Mouse (Mus musculus): ENCODE data around the gene Alg2. TPM values are rescaled to one million over a fixed set of nuclear protein-coding genes. Genes with fewer than 3 reads are reported as not detected.

Alg2 gene
- polyA plus RNA-seq, 1 experiment from 2014 or later: 332 TPM

DNA sequence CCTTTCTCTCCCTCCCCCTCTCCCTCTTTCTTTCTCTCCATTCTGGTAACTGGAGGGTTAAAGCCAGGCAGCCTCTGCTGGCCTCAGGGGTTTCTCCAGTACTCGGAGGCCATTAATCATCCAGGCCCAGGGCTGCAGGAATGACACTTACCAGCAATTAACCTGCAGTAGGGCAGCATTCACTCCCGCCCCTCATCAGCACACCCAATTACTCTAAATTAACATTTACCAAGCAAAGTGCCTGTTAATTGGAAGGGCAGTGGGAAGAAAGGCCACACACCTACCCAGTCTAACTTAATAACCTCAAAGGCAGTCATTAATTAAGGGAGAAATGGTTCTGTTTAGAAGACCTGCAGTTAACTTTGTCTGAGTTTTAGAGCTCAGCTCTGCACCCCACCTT, 49.8 kb downstream of the Alg2 start:
- no peaks in the 10 kb centered on the region for H3K27me3 ChIP-seq
- no peak overlapping the region for H3K4me2 ChIP-seq
- 16% methylated on average over 2 of the region's 2 CpGs for WGBS
- no peak overlapping the region for H3K4me3 ChIP-seq
- H3K9ac ChIP-seq: no peak overlapping the region
- no peak overlapping the region for H3K27ac ChIP-seq (replicated peaks)
- H3K4me1 ChIP-seq (replicated peaks): peaks cover 18% of the 10 kb centered on the region; the same call in 1 of the 2 replicates
- no peaks in the 10 kb centered on the region for H3K36me3 ChIP-seq
- no peaks in the 10 kb centered on the region for H3K9me3 ChIP-seq
- ATAC-seq (ENCODE audit: low FRiP score, low read depth): peak; percentile 58

GRCm38 (mm10) chr4:47422946-47423345, 51.2 kb downstream of the Alg2 start:
- H3K36me3 ChIP-seq: no peaks in the 10 kb centered on the region
- no peak overlapping the region for H3K4me3 ChIP-seq
- H3K9ac ChIP-seq: no peak overlapping the region
- no peak overlapping the region for H3K27ac ChIP-seq (replicated peaks)
- no peaks in the 10 kb centered on the region for H3K9me3 ChIP-seq
- ATAC-seq (ENCODE audit: low FRiP score, low read depth): no peak
- peaks cover 18% of the 10 kb centered on the region; the same call in 1 of the 2 replicates for H3K4me1 ChIP-seq (replicated peaks)
- WGBS: 87% methylated on average over 3 of the region's 3 CpGs
- no peaks in the 10 kb centered on the region for H3K27me3 ChIP-seq
- no peak overlapping the region for H3K4me2 ChIP-seq

GRCm38 (mm10) chr4:47422194-47422593, 51.9 kb downstream of the Alg2 start:
- Histone ChIP-seq H3K36me3 (no peaks in the 10 kb centered on the region), H3K9me3 (no peaks in the 10 kb centered on the region), H3K27ac (replicated peaks) (no peak overlapping the region), H3K4me2 (no peak overlapping the region), H3K9ac (no peak overlapping the region), H3K4me3 (no peak overlapping the region), H3K27me3 (no peaks in the 10 kb centered on the region), H3K4me1 (replicated peaks) (peaks cover 18% of the 10 kb centered on the region; the same call in 1 of the 2 replicates)
- WGBS: 13% methylated on average over 3 of the region's 3 CpGs
- no peak for ATAC-seq (ENCODE audit: low FRiP score, low read depth)

- Histone ChIP-seq H3K4me3 (no peak overlapping the region), H3K36me3 (no peaks in the 10 kb centered on the region), H3K9me3 (no peaks in the 10 kb centered on the region), H3K4me2 (no peak overlapping the region), H3K27ac (replicated peaks) (no peak overlapping the region), H3K4me1 (replicated peaks) (peaks cover 18% of the 10 kb centered on the region; the same call in 1 of the 2 replicates), H3K9ac (no peak overlapping the region), H3K27me3 (no peaks in the 10 kb centered on the region)
- 31% methylated on average over 7 of the region's 7 CpGs for WGBS
- ATAC-seq (ENCODE audit: low FRiP score, low read depth): no peak
Measured at GRCm38 (mm10) chr4:47420191-47420590, 53.9 kb downstream of the Alg2 start.

- ATAC-seq (ENCODE audit: low FRiP score, low read depth): peak; percentile 62
- Histone ChIP-seq H3K4me1 (replicated peaks) (peaks cover 12% of the 10 kb centered on the region; the same call in 1 of the 2 replicates), H3K9ac (no peak overlapping the region), H3K9me3 (no peaks in the 10 kb centered on the region), H3K27ac (replicated peaks) (no peak overlapping the region), H3K27me3 (no peaks in the 10 kb centered on the region), H3K4me3 (no peak overlapping the region), H3K4me2 (no peak overlapping the region), H3K36me3 (no peaks in the 10 kb centered on the region)
- WGBS: 25% methylated on average over 9 of the region's 9 CpGs
Measured at GRCm38 (mm10) chr4:47419268-47419973, 54.7 kb downstream of the Alg2 start.

DNA sequence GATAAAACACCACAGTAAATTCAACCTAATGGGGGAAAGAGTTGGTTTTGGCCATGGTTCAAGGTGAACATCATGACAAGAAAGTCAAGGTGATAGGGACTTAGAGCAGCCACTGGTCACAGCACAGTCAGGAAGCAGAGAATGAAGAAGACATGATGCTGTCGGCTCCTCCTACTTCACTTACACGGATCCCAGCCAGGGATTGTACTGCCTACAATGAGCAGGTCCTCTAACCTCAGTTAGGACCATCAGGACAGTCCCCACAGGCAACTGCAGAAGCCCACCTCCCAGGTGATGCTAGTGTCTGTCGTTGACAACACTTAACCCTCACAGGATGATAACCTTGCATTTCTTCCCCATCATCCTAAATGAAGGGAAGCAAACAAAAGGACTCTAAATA, 56.3 kb downstream of the Alg2 start:
- no peak for ATAC-seq (ENCODE audit: low FRiP score, low read depth)

More for the DNA sequence above, 56.3 kb downstream of the Alg2 start:
- Histone ChIP-seq H3K9me3 (no peaks in the 10 kb centered on the region), H3K4me1 (replicated peaks) (peaks cover 5% of the 10 kb centered on the region; the same call in 1 of the 2 replicates), H3K27me3 (no peaks in the 10 kb centered on the region), H3K9ac (no peak overlapping the region), H3K27ac (replicated peaks) (no peak overlapping the region), H3K4me3 (no peak overlapping the region), H3K4me2 (no peak overlapping the region), H3K36me3 (no peaks in the 10 kb centered on the region)
- WGBS: 78% methylated on average over 3 of the region's 3 CpGs

Other genes with a start within 250 kb of the Alg2 start
- 27.6 and 29.3 TPM in 2 replicates for gene Tgfbr1, start 121.1 kb downstream of the Alg2 start, polyA plus RNA-seq (2015; fragmentation: Nextera tagmentation; extraction: Ambion mirVana)
- 251 and 277 TPM in 2 replicates for gene Sec61b, start 325 bp upstream of the Alg2 start, polyA plus RNA-seq (2015; fragmentation: Nextera tagmentation; extraction: Ambion mirVana)

Measured in hindbrain, embryonic 15.5 days (tissue).